Mouse (Mus musculus) testis, adult 2 months (tissue): ENCODE data around the gene Tex2.

Source experiments
- CTCF ChIP-seq: fragments of 200-500 bp; IDR thresholded peaks from 2 replicates; pipeline ENCODE4 v1.5.1; 2012; ENCODE audit warnings: low read depth, mild to moderate bottlenecking, inconsistent platforms, low read length, moderate library complexity; ENCODE audit not compliant: control insufficient read depth, insufficient read depth, insufficient replicate concordance
- POLR2A ChIP-seq: fragments of 200-500 bp; IDR thresholded peaks from 2 replicates; pipeline ENCODE4 v1.6.1; 2012; ENCODE audit warnings: low read depth, mild to moderate bottlenecking, inconsistent platforms, low read length, moderate library complexity; ENCODE audit not compliant: control insufficient read depth

GRCm38 (mm10) chr11:106461145-106461932 lies 151.9 kb downstream of the Tex2 start:
- TF ChIP-seq CTCF (no peak), POLR2A (no peak)
